ENCODE assay signal across 14 mouse cellular contexts in genomic region chr4:140297912-140298620, GRCm38 (mm10). TPM values are rescaled to one million over a fixed set of nuclear protein-coding genes. Genes with fewer than 3 reads are reported as not detected.
DNase-seq lines count a peak whose midpoint lies in the region; ATAC-seq and TF ChIP-seq lines count a peak whose summit lies in the region.
"Had no signal": no experiment of that assay in that cellular context is flagged by ENCODE, and none has a peak within 500 bp of the region (broad histone marks: within the 10 kb centered on the region; RNA-seq: fewer than 3 reads in every experiment).

No protein-coding gene starts in this region.

- no peaks in the 10 kb centered on the region for H3K9me3 ChIP-seq in forebrain, embryonic 14.5 days (replicated peaks; ENCODE audit: control insufficient read depth, low read length)
- H3K9me3 ChIP-seq in forebrain, embryonic 12.5 days, result no peaks in the 10 kb centered on the region
- H3K9me3 ChIP-seq in midbrain, postnatal 0 days (ENCODE audit: low read length), result no peaks in the 10 kb centered on the region
- H3K9me3 ChIP-seq: heart, embryonic 13.5 days had no signal

- peak; percentile 58 for DNase-seq in forebrain, embryonic 14.5 days (ENCODE audit: low spot score)
- DNase-seq in brain, adult 2 months (ENCODE audit: low read depth, low spot score), result peak; percentile 62
- peak; percentile 27 to 44 for DNase-seq in layer of hippocampus, adult 8-10 months (ENCODE audit: low spot score in 2 of 2)
- DNase-seq in midbrain, postnatal 0 days (ENCODE audit: low spot score), result peak; percentile 47
- no peak for DNase-seq in urinary bladder, postnatal 25 days (ENCODE audit: low spot score)
- DNase-seq in heart, adult 11 months, result no peak
- no peak for DNase-seq in kidney, adult 2 months
- DNase-seq: adrenal gland, postnatal 25 days; cerebellum, adult 11-12 months; kidney, postnatal 10 days had no signal

- H3K9ac ChIP-seq in forebrain, embryonic 14.5 days (ENCODE audit: low read length), result no peak overlapping the region
- H3K9ac ChIP-seq in forebrain, embryonic 12.5 days, result no peak overlapping the region
- H3K9ac ChIP-seq in midbrain, postnatal 0 days (replicated peaks; ENCODE audit: low read length, poor library complexity, severe bottlenecking), result no peak overlapping the region
- H3K9ac ChIP-seq: heart, embryonic 13.5 days; liver, embryonic 14.5 days had no signal

- H3K4me3 ChIP-seq in forebrain, embryonic 14.5 days (ENCODE audit: low read depth, low read length), result no peak overlapping the region
- H3K4me3 ChIP-seq in forebrain, embryonic 12.5 days (replicated peaks), result no peak overlapping the region
- H3K4me3 ChIP-seq in midbrain, postnatal 0 days (ENCODE audit: low read depth, low read length), result no peak overlapping the region
- no peak overlapping the region for H3K4me3 ChIP-seq in kidney, adult 2 months (ENCODE audit: insufficient read depth, low read depth, low read length)
- H3K4me3 ChIP-seq: heart, embryonic 13.5 days had no signal

- no peak overlapping the region for H3K27ac ChIP-seq in forebrain, embryonic 14.5 days (ENCODE audit: low read depth, low read length)
- H3K27ac ChIP-seq in forebrain, embryonic 12.5 days, result no peak overlapping the region
- no peak overlapping the region for H3K27ac ChIP-seq in midbrain, postnatal 0 days (ENCODE audit: low read depth, low read length)
- no peak overlapping the region for H3K27ac ChIP-seq in kidney, adult 2 months (ENCODE audit: insufficient read depth, low read depth, low read length)
- H3K27ac ChIP-seq: heart, embryonic 13.5 days; liver, embryonic 14.5 days had no signal

- no peak for TF ChIP-seq POLR2A in kidney, adult 2 months (IDR thresholded peaks at IDR 0.05; ENCODE audit: low read depth, low read length)

- H3K36me3 ChIP-seq in forebrain, embryonic 14.5 days (ENCODE audit: control insufficient read depth, insufficient read depth, low read length), result no peaks in the 10 kb centered on the region
- H3K36me3 ChIP-seq in forebrain, embryonic 12.5 days (replicated peaks), result no peaks in the 10 kb centered on the region
- H3K36me3 ChIP-seq in midbrain, postnatal 0 days (ENCODE audit: insufficient read depth, low read length), result no peaks in the 10 kb centered on the region
- no peaks in the 10 kb centered on the region for H3K36me3 ChIP-seq in kidney, adult 2 months (ENCODE audit: control insufficient read depth, insufficient read depth, low read length)
- H3K36me3 ChIP-seq: heart, embryonic 13.5 days had no signal

- ATAC-seq in forebrain, embryonic 14.5 days, result no peak; the same call in 1 of the 2 replicates
- ATAC-seq in forebrain, embryonic 12.5 days (ENCODE audit: low FRiP score), result no peak
- no peak for ATAC-seq in midbrain, postnatal 0 days (ENCODE audit: low FRiP score)

- TF ChIP-seq CTCF in midbrain, postnatal 0 days (IDR thresholded peaks at IDR 0.05), result no peak
- TF ChIP-seq CTCF in kidney, adult 2 months (conservative IDR thresholded peaks at IDR 0.05; ENCODE audit: insufficient read depth, insufficient read length, low read depth, low read length), result no peak

- no peaks in the 10 kb centered on the region; the same call in 1 of the 2 replicates for H3K4me1 ChIP-seq in forebrain, embryonic 14.5 days (ENCODE audit: control insufficient read depth, insufficient read depth, low read length)
- 0 out of 2 replicates have a peak, but pooled peaks cover 2% of the 10 kb centered on the region for H3K4me1 ChIP-seq in forebrain, embryonic 12.5 days
- H3K4me1 ChIP-seq in midbrain, postnatal 0 days (ENCODE audit: insufficient read depth, low read length), result no peaks in the 10 kb centered on the region
- H3K4me1 ChIP-seq in kidney, adult 2 months (ENCODE audit: control insufficient read depth, insufficient read depth, low read length), result no peaks in the 10 kb centered on the region
- H3K4me1 ChIP-seq: heart, embryonic 13.5 days had no signal

- 66% methylated on average over 18 of the region's 18 CpGs for WGBS in forebrain, embryonic 14.5 days
- 71% methylated on average over 18 of the region's 18 CpGs for WGBS in forebrain, embryonic 12.5 days
- 62% methylated on average over 18 of the region's 18 CpGs for WGBS in midbrain, postnatal 0 days
- 78% methylated on average over 18 of the region's 18 CpGs for WGBS in kidney, adult 2 months

- no peaks in the 10 kb centered on the region for H3K27me3 ChIP-seq in forebrain, embryonic 14.5 days (replicated peaks; ENCODE audit: control insufficient read depth, insufficient read depth, low read length)
- no peaks in the 10 kb centered on the region for H3K27me3 ChIP-seq in forebrain, embryonic 12.5 days
- no peaks in the 10 kb centered on the region for H3K27me3 ChIP-seq in midbrain, postnatal 0 days (ENCODE audit: insufficient read depth, low read length)
- H3K27me3 ChIP-seq in kidney, adult 2 months (replicated peaks; ENCODE audit: control insufficient read depth, insufficient read depth, low read length), result no peaks in the 10 kb centered on the region

- no peak overlapping the region for H3K4me2 ChIP-seq in forebrain, embryonic 14.5 days (ENCODE audit: low read length)
- H3K4me2 ChIP-seq in forebrain, embryonic 12.5 days, result no peak overlapping the region
- no peak overlapping the region for H3K4me2 ChIP-seq in midbrain, postnatal 0 days (ENCODE audit: low read depth, low read length, poor library complexity, severe bottlenecking)
- H3K4me2 ChIP-seq: heart, embryonic 13.5 days had no signal

RNA-seq across cellular contexts. Expression of gene Igsf21, which starts 51.5 kb away (rescaled TPM):
- polyA plus RNA-seq in forebrain, embryonic 14.5 days (2014; fragmentation: Nextera tagmentation; extraction: Ambion mirVana), result 30.0 and 40.3 TPM in 2 replicates
- polyA plus RNA-seq in forebrain, embryonic 12.5 days (2016; fragmentation: Nextera tagmentation; extraction: Ambion mirVana), result 21.7 and 22.8 TPM in 2 replicates
- total RNA-seq in layer of hippocampus, adult 8-10 months (2022), result 10 to 100 TPM; 34.4 to 42.1 (median 38.2) TPM
- total RNA-seq in midbrain, postnatal 0 days (2014; rRNA removed), result 115 and 145 TPM in 2 replicates
- polyA plus RNA-seq in midbrain, postnatal 0 days (2015; fragmentation: Nextera tagmentation; extraction: Ambion mirVana), result 146 TPM in 2 replicates
- polyA plus RNA-seq in kidney, adult 2 months (2012; rRNA removed), result 0.33 and 0.39 TPM in 2 replicates
- total RNA-seq: monocyte, adult 5-6 weeks had no signal

Comparison
In these comparisons a context has a peak if more than half of its experiments do, and no peak if none do; other contexts are left out.
1. DNase-seq: peak in forebrain, embryonic 14.5 days (single experiment), brain, adult 2 months (single experiment), layer of hippocampus, adult 8-10 months (2 of 2) and midbrain, postnatal 0 days (single experiment); none in urinary bladder, postnatal 25 days (single experiment), heart, adult 11 months (single experiment) and kidney, adult 2 months (single experiment).
2. RNA of gene Igsf21, which starts 51.5 kb away (polyA plus RNA-seq): 146 TPM in midbrain, postnatal 0 days, 30.0 to 40.3 TPM in forebrain, embryonic 14.5 days and 21.7 to 22.8 TPM in forebrain, embryonic 12.5 days; 0.33 to 0.39 TPM in kidney, adult 2 months; every median in the first group is over 10 times any median in the second.